Mouse (Mus musculus): ENCODE results near the gene Ascc1. TPM values are rescaled to one million over a fixed set of nuclear protein-coding genes. Genes with fewer than 3 reads are reported as not detected.
"Not testable (repeated sequence)": the region's sequence is repeated elsewhere in the genome, so short reads cannot be mapped to it uniquely, and the experiment has no call there.

Gene Ascc1
- total RNA-seq, 2 experiments from 2014 or later = 23.2 to 25.9 TPM

- no peak for DNase-seq
Measured at GRCm38 (mm10) chr10:60115345-60116185, 113.0 kb downstream of the Ascc1 start.

DNA sequence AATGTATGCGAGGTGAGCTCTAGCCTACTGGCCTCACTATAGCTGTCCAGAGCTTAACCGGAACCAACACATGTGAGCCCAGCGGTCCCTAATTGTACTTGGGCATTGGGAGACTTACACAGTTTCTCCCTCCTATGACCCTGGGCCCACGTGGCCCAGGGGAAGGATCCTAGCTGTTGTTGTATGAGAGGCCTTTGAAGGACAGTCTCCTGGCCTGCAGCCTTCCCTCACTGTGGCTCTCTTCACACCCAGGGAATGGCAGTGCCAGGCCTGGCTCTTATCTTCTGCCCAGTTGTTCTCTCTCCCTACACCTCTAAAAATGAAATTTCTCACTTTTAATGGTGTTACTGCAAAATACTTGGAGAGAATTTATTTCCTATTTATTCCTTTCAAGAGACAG is 114.4 kb downstream of the Ascc1 start:
- DNase-seq = peak; percentile 28 to 40

GRCm38 (mm10) chr10:60118464-60118863 is 115.9 kb downstream of the Ascc1 start:
- DNase-seq = no peak

DNA sequence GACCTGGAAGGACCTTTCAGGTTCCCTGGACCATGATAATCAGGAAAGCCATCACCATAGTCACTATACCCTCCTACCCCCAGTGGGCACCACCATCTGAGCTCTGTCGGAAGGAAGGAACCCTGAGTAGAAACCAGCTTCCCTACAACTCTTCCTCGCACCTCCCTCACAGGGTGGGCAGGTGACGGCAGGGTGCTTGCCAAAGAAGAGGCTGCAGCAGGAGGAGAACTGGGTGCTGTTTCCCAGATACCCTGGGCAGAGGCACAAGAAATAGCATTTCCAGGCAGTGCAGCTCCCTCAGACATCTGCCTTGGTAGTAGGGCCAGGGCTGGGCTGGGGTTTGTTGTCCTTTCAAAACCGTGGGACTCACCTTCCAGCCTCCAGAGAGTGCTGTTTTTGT is 118.0 kb downstream of the Ascc1 start:
- no peak for DNase-seq

DNA sequence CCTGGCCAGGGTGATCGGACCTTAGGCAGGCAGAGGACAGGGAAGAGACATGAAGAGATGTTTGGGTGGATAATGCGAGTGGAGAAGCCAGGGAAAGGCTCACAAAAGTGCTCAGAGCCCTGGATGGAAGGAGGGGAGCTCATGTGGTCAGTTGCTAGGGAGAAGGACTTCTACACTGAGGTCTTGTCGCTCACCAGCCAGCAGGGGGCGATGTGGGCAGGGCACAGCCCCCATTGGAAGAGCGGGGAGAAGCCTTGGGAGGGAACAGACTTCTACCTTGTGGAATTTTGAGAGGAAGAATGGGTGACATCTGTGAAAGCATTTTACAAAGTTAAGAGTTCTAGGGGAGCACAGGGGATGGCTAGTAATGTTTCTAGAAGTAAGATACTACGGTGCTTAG is 121.5 kb downstream of the Ascc1 start:
- DNase-seq = peak; percentile 29 to 46

GRCm38 (mm10) chr10:60125529-60126327 is 123.1 kb downstream of the Ascc1 start:
- DNase-seq = no peak

DNA sequence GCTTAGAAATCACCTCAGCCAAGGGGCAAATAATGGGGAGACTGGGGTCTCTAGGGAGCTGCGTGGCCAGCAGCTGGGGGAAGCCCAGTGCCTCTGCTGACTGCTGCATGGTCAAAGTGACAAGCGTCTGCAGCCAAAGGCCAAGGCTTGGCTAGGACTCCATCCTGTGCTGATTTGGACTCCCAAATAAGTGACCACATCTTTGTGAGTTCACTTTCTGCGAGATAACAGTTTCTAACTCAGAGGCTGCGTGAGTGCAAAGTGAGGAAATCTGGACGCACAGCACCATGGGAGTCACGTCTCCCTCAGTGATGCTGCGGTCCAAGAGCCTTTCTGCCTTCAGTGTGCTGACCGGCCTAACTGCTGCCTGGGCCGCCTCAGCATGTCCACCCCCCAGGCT is 125.7 kb downstream of the Ascc1 start:
- DNase-seq = peak; percentile 35 to 61

GRCm38 (mm10) chr10:60130504-60130903 is 127.9 kb downstream of the Ascc1 start:
- DNase-seq = no peak

DNA sequence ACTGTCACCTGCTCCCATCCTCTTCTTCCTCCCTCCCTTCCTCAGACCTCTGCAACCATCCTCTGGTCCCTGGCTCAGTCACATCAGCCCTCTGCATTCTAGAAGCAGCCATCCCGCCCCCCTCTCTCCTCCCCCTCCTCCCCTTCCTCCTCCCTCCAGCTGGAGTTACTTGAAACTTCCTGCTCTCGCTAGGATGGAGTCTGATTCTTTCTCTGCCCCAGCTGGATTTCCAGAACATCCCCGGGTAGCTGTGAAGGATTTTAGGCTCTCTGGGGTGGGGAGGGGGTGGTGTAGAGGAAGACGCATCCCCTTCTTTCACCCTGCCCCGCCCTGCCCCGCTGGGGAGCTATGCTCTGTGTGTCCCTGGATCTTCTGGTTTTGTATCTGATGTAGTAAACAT is 130.9 kb downstream of the Ascc1 start:
- no peak for DNase-seq

DNA sequence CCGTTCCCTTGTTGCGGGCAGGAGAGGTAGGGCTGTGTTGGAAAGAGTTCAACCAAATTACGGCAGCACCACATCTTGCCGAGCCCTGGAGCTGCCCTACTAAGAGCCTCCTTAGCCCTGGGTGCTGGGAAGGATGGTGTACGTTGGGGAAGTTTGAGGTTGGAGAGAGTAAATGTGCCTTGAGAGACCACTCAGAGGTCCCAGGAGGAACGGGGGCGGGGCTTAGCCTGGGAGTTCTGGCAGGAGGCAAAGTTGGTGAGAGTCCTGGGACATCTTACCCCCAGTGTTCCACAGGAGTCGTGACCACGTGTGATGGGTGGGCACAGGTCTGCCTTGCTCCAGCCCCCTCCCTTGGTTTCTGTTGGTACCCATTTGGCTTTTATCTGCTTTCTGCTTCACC is 131.6 kb downstream of the Ascc1 start:
- no peak for DNase-seq

GRCm38 (mm10) chr10:60136010-60136409 is 133.4 kb downstream of the Ascc1 start:
- DNase-seq = not testable (repeated sequence)

DNA sequence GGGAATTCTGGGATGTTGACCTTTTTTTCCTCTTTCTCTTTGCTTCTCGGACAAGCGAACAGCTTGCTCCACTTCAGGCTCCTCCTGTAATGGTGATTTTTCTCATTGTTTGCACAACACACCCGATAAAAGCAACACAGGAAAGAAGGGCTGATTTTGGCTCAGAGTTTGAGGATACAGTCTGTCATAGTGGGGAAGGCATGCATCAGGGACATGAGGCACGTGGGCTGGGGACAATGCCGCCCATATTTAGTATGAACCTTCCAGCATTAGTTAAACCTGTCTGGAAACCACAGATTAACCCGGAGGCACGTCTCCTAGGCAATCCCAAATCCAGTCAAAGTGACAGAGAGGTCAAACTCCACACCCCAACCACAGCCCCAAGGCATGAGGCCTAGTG is 134.3 kb downstream of the Ascc1 start:
- no peak for DNase-seq

DNA sequence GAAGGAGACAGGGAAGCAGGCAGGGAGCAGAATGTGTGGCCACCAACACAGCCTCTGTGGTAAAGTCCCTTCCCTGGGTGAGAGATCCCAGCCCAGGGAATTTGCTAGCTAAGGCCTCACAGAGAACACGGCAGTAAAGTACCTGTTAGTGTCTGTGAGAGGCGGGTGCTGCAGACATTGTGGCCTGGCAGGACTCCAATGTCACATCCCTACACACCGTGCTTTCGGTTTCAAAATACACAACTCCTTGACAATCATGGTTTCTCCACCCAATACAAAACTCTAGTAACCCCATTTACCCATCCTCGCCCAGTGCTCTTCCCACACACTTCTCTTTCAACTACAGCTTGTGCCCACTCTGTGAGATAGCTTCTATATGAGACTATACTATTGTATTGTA is 136.1 kb downstream of the Ascc1 start:
- no peak for DNase-seq

GRCm38 (mm10) chr10:60140751-60141150 is 138.1 kb downstream of the Ascc1 start:
- DNase-seq = no peak

DNA sequence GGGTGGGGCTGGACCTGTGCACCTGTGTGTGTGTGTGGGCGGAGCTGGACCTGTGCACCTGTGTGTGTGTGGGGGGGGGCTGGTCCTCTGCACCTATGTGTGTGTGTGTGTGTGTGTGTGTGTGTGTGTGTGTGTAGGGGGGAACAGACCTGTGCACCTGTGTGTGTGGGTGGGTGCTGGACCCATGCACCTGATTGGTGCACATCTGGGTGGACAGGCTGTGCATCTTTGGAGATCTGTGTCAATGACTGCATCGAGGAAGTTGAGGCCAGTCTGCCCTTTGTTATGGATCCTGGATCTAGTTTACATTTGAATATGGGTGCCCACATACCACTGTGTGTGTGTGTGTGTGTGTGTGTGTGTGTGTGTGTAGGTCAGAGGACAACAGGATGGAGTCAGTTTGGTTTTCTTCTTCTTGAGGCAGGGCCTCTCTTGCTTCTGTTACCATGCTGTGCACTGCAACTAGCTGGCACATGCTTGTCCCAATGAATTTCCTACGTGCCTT is 139.1 kb downstream of the Ascc1 start:
- no peak for DNase-seq

- DNase-seq = peak; percentile 27 to 64
Measured at GRCm38 (mm10) chr10:60147510-60148047, 145.0 kb downstream of the Ascc1 start.

- DNase-seq = peak; percentile 77 to 90
Measured at GRCm38 (mm10) chr10:60148087-60148486, 145.5 kb downstream of the Ascc1 start.

Small RNA genes lying within 50 kb of the gene (microRNA-seq; reads per million reads assigned to microRNA genes)
- 0 reads per million in 2 experiments for gene Mir6906

Other genes starting within 250 kb of the Ascc1 start
- 10 to 100 TPM; 38.6 to 42.3 TPM for gene Dnajb12, start 123.2 kb upstream of the Ascc1 start, total RNA-seq (2021)
- gene Ddit4, start 51.0 kb upstream of the Ascc1 start, total RNA-seq (2021) = 100 to 1,000 TPM; 158 to 190 TPM
- 10 to 100 TPM; 73.8 to 84.0 TPM for gene Anapc16, start 330 bp downstream of the Ascc1 start, total RNA-seq (2021)
- gene Spock2, start 103.4 kb downstream of the Ascc1 start, total RNA-seq (2021) = 10 to 100 TPM; 10.3 to 16.2 TPM
- 1 to 10 TPM in 1 of 2 experiments, under 1 TPM in 1; 0.74 to 1.5 TPM for gene Chst3, start 216.5 kb downstream of the Ascc1 start, total RNA-seq (2021)

All from heart, adult 18-20 months (tissue).